Mouse (Mus musculus): ENCODE measurements at regions not wholly inside any gene's neighbourhood (a gene's known extent, or its start where the extent isn't known, plus 50 kb on each side); places are given as distances from the start of the nearest gene placed in this dataset. TPM values are rescaled to one million over a fixed set of nuclear protein-coding genes. Genes with fewer than 3 reads are reported as not detected.
A peak's percentile ranks its signal among the peaks of the same experiment; 100 is the strongest.

GRCm38 (mm10) chr5:83533901-83534300, 178.9 kb upstream of the Tecrl start:
- DNase-seq (ENCODE audit: low spot score), result no peak
- Histone ChIP-seq H3K4me1 (no peaks in the 10 kb centered on the region), H3K9me3 (replicated peaks) (no peaks in the 10 kb centered on the region), H3K27ac (no peak overlapping the region), H3K27me3 (ENCODE audit: low read depth, poor library complexity, severe bottlenecking) (no peaks in the 10 kb centered on the region), H3K36me3 (no peaks in the 10 kb centered on the region), H3K4me3 (no peak overlapping the region)
- 80% methylated on average over 3 of the region's 3 CpGs for WGBS

GRCm38 (mm10) chr5:83518661-83519060, 163.7 kb upstream of the Tecrl start:
- H3K4me3 ChIP-seq, result no peak overlapping the region
- WGBS, result 80% methylated on average over 1 of the region's 1 CpGs
- H3K27me3 ChIP-seq (ENCODE audit: low read depth, poor library complexity, severe bottlenecking), result no peaks in the 10 kb centered on the region
- no peak overlapping the region for H3K27ac ChIP-seq
- H3K36me3 ChIP-seq, result no peaks in the 10 kb centered on the region
- no peaks in the 10 kb centered on the region for H3K4me1 ChIP-seq
- no peak for DNase-seq (ENCODE audit: low spot score)
- H3K9me3 ChIP-seq (replicated peaks), result no peaks in the 10 kb centered on the region

- H3K4me1 ChIP-seq, result no peaks in the 10 kb centered on the region
- H3K36me3 ChIP-seq, result no peaks in the 10 kb centered on the region
- WGBS, result 21% methylated on average over 1 of the region's 1 CpGs
- no peak overlapping the region for H3K4me3 ChIP-seq
- H3K9me3 ChIP-seq (replicated peaks), result no peaks in the 10 kb centered on the region
- no peaks in the 10 kb centered on the region for H3K27me3 ChIP-seq (ENCODE audit: low read depth, poor library complexity, severe bottlenecking)
- H3K27ac ChIP-seq, result no peak overlapping the region
- peak; percentile 40 for DNase-seq (ENCODE audit: low spot score)
Observed at GRCm38 (mm10) chr5:83484135-83484534, 129.1 kb upstream of the Tecrl start.

- WGBS, result 9% methylated on average over 3 of the region's 3 CpGs
- Histone ChIP-seq H3K4me1 (no peaks in the 10 kb centered on the region), H3K9me3 (replicated peaks) (no peaks in the 10 kb centered on the region), H3K27ac (no peak overlapping the region), H3K36me3 (no peaks in the 10 kb centered on the region), H3K4me3 (no peak overlapping the region), H3K27me3 (ENCODE audit: low read depth, poor library complexity, severe bottlenecking) (no peaks in the 10 kb centered on the region)
- peak; percentile 71 for DNase-seq (ENCODE audit: low spot score)
Observed at GRCm38 (mm10) chr5:83440259-83440658, 85.3 kb upstream of the Tecrl start.

GRCm38 (mm10) chr5:83436510-83436909, 81.5 kb upstream of the Tecrl start:
- no peak overlapping the region for H3K4me3 ChIP-seq
- no peaks in the 10 kb centered on the region for H3K36me3 ChIP-seq
- no peaks in the 10 kb centered on the region for H3K4me1 ChIP-seq
- WGBS, result 79% methylated on average over 1 of the region's 1 CpGs
- DNase-seq (ENCODE audit: low spot score), result no peak
- no peaks in the 10 kb centered on the region for H3K9me3 ChIP-seq (replicated peaks)
- H3K27me3 ChIP-seq (ENCODE audit: low read depth, poor library complexity, severe bottlenecking), result no peaks in the 10 kb centered on the region
- no peak overlapping the region for H3K27ac ChIP-seq

GRCm38 (mm10) chr5:83421708-83422107, 66.7 kb upstream of the Tecrl start:
- DNase-seq (ENCODE audit: low spot score), result no peak
- 81% methylated on average over 5 of the region's 5 CpGs for WGBS

GRCm38 (mm10) chr5:83410221-83410620, 55.2 kb upstream of the Tecrl start:
- H3K27ac ChIP-seq, result no peak overlapping the region
- H3K4me1 ChIP-seq, result no peaks in the 10 kb centered on the region
- no peaks in the 10 kb centered on the region for H3K27me3 ChIP-seq (ENCODE audit: low read depth, poor library complexity, severe bottlenecking)
- H3K36me3 ChIP-seq, result no peaks in the 10 kb centered on the region
- no peaks in the 10 kb centered on the region for H3K9me3 ChIP-seq (replicated peaks)
- WGBS, result 93% methylated on average over 2 of the region's 2 CpGs
- no peak for DNase-seq (ENCODE audit: low spot score)
- H3K4me3 ChIP-seq, result no peak overlapping the region

More at GRCm38 (mm10) chr5:83421708-83422107, 66.7 kb upstream of the Tecrl start:
- H3K9me3 ChIP-seq (replicated peaks), result no peaks in the 10 kb centered on the region
- H3K4me1 ChIP-seq, result no peaks in the 10 kb centered on the region
- H3K27me3 ChIP-seq (ENCODE audit: low read depth, poor library complexity, severe bottlenecking), result no peaks in the 10 kb centered on the region
- H3K4me3 ChIP-seq, result no peak overlapping the region
- H3K27ac ChIP-seq, result no peak overlapping the region
- no peaks in the 10 kb centered on the region for H3K36me3 ChIP-seq

- Histone ChIP-seq H3K9me3 (replicated peaks) (no peaks in the 10 kb centered on the region), H3K27ac (no peak overlapping the region), H3K4me3 (no peak overlapping the region), H3K27me3 (ENCODE audit: low read depth, poor library complexity, severe bottlenecking) (no peaks in the 10 kb centered on the region), H3K4me1 (no peaks in the 10 kb centered on the region), H3K36me3 (no peaks in the 10 kb centered on the region)
- WGBS, result 83% methylated on average over 4 of the region's 4 CpGs
- DNase-seq (ENCODE audit: low spot score), result no peak
Observed at GRCm38 (mm10) chr5:83405266-83405954, 50.4 kb upstream of the Tecrl start.

Small RNA genes lying in the stretch of these regions (microRNA-seq; reads per million reads assigned to microRNA genes)
- gene Gm44303, result not detected

Measured in limb, embryonic 10.5 days (tissue).